Mouse (Mus musculus) kidney, embryonic 14.5 days (tissue): ENCODE measurements around the gene Sirt2. TPM values are rescaled to one million over a fixed set of nuclear protein-coding genes. Genes with fewer than 3 reads are reported as not detected.

Experiments used
- ATAC-seq: fragments of 200-750 bp; cut with Nextera tagmentation; 2 replicates; pipeline ENCODE4 v1.8.0; 2017; ENCODE audit warnings: moderate number of reproducible peaks, mild to moderate bottlenecking, moderate TSS enrichment, moderate library complexity; ENCODE audit not compliant: low FRiP score, low TSS enrichment
- H3K27ac ChIP-seq: fragments of 300-500 bp; sonication (generic); 2 replicates; pipeline ENCODE4 v1.5.1; 2014; ENCODE audit warnings: low read depth, mild to moderate bottlenecking, low read length, moderate library complexity, mixed read lengths
- H3K27me3 ChIP-seq: fragments of 300-500 bp; sonication (generic); 2 replicates; pipeline ENCODE4 v1.6.1; 2014; ENCODE audit warnings: mild to moderate bottlenecking, low read length; ENCODE audit not compliant: control insufficient read depth, insufficient read depth
- H3K36me3 ChIP-seq: fragments of 300-500 bp; sonication (generic); 2 replicates; pipeline ENCODE4 v1.6.1; 2014; ENCODE audit warnings: low read length, mixed read lengths; ENCODE audit not compliant: control insufficient read depth, insufficient read depth
- H3K4me1 ChIP-seq: fragments of 300-500 bp; sonication (generic); 2 replicates; pipeline ENCODE4 v1.6.1; 2014; ENCODE audit warnings: low read length, mixed read lengths; ENCODE audit not compliant: control insufficient read depth, insufficient read depth
- H3K4me2 ChIP-seq: fragments of 300-500 bp; sonication (generic); replicated peaks from 2 replicates; pipeline ENCODE4 v1.6.1; 2014; ENCODE audit warnings: low read depth, mild to moderate bottlenecking, low read length
- H3K4me3 ChIP-seq: fragments of 300-500 bp; sonication (generic); 2 replicates; pipeline ENCODE4 v1.5.1; 2014; ENCODE audit warnings: mild to moderate bottlenecking, low read length
- H3K9ac ChIP-seq: fragments of 300-500 bp; sonication (generic); 2 replicates; pipeline ENCODE4 v1.6.1; 2014; ENCODE audit warnings: low read depth, mild to moderate bottlenecking, low read length, moderate library complexity
- H3K9me3 ChIP-seq: fragments of 300-500 bp; sonication (generic); 2 replicates; pipeline ENCODE4 v1.6.1; 2016; ENCODE audit warnings: low read length; ENCODE audit not compliant: control insufficient read depth
- WGBS: fragments of 180-500 bp; shearing (Covaris S2); extraction: QIAGEN DNeasy Blood & Tissue Kit; methylation state at CpG from one replicate; pipeline ENCODE4 v1.1.7; 2014; 5-methylcytosine and 5-hydroxymethylcytosine counted together
- polyA plus RNA-seq: library from polyadenylated mRNA; unstranded; fragments of >200 nt; fragmentation: Nextera tagmentation; extraction: Ambion mirVana; gene quantifications from 2 replicates; pipeline ENCODE4 v1.2.1, GENCODE M21; 2014

The Sirt2 gene
- polyA plus RNA-seq, 1 experiment from 2014 or later: 56.7 TPM

- Histone ChIP-seq H3K4me3 (no peak overlapping the region), H3K9ac (no peak overlapping the region), H3K4me1 (0 out of 2 replicates have a peak, but pooled peaks cover 4% of the 10 kb centered on the region), H3K27me3 (no peaks in the 10 kb centered on the region), H3K4me2 (peak overlapping the region; percentile 5), H3K27ac (peak overlapping the region; percentile 34; the same call in 1 of the 2 replicates), H3K36me3 (no peaks in the 10 kb centered on the region), H3K9me3 (no peaks in the 10 kb centered on the region)
- WGBS: 74% methylated on average over 15 of the region's 15 CpGs
- ATAC-seq: no peak
Measured at GRCm38 (mm10) chr7:28795832-28796231, 29.3 kb downstream of the Sirt2 start.

GRCm38 (mm10) chr7:28796562-28796975 lies 30.0 kb downstream of the Sirt2 start:
- H3K4me1 ChIP-seq: peaks cover 8% of the 10 kb centered on the region
- WGBS: 16% methylated on average over 32 of the region's 32 CpGs
- peak overlapping the region; percentile 34; the same call in 1 of the 2 replicates for H3K27ac ChIP-seq
- H3K9me3 ChIP-seq: no peaks in the 10 kb centered on the region
- peak overlapping the region; percentile 36 for H3K4me2 ChIP-seq
- ATAC-seq: peak; percentile 84
- no peaks in the 10 kb centered on the region for H3K27me3 ChIP-seq
- peak overlapping the region; percentile 6 for H3K4me3 ChIP-seq
- H3K36me3 ChIP-seq: no peaks in the 10 kb centered on the region
- H3K9ac ChIP-seq: peak overlapping the region; percentile 1; the same call in 1 of the 2 replicates

DNA sequence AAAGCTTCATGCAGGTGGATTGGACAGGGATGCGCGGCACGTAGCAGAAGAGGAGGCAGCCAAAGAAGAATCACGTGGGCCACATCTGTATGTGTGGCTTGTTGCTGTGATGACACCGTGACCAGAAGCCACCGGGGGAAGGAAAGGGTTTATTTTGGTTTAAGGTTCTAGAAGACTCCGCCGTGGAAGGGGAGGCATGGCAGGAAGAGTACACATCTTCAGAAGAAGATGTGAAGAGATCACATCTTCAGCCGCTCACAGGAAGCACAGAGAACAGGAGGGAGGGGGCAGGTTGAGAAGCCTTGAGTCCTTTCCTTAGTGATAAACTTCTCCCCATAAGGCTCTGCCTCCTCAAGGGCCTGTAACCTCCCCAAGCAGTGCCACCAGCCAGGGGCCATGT lies 33.5 kb downstream of the Sirt2 start:
- H3K4me2 ChIP-seq: no peak overlapping the region
- H3K27me3 ChIP-seq: no peaks in the 10 kb centered on the region
- WGBS: 94% methylated on average over 9 of the region's 9 CpGs
- ATAC-seq: no peak
- no peaks in the 10 kb centered on the region for H3K9me3 ChIP-seq
- H3K27ac ChIP-seq: no peak overlapping the region
- peaks cover 31% of the 10 kb centered on the region for H3K4me1 ChIP-seq
- no peaks in the 10 kb centered on the region for H3K36me3 ChIP-seq
- H3K9ac ChIP-seq: no peak overlapping the region
- H3K4me3 ChIP-seq: no peak overlapping the region

DNA sequence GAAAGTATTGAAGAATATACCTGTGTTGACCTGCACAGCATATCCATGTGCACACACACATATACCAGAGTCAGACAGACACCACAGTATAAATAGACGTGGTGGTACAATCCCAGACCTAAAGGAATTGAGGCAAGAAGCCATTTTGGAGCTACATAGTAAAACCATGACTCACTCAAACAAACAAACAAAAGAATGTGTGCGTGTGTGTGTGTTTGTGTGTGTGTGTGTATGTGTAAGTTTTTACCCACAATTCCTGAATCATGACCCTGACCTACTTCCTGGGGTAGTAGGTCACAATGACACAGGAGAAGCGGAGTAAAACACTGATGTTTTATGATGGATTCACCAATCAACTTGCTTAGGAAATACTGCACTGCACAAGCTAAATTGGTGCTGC lies 34.9 kb downstream of the Sirt2 start:
- no peak for ATAC-seq
- no peak overlapping the region for H3K4me3 ChIP-seq
- WGBS: 55% methylated on average over 3 of the region's 3 CpGs
- no peaks in the 10 kb centered on the region for H3K9me3 ChIP-seq
- H3K9ac ChIP-seq: no peak overlapping the region
- H3K4me1 ChIP-seq: peaks cover 31% of the 10 kb centered on the region
- H3K4me2 ChIP-seq: no peak overlapping the region
- H3K36me3 ChIP-seq: no peaks in the 10 kb centered on the region
- peak overlapping the region; percentile 94 for H3K27ac ChIP-seq
- H3K27me3 ChIP-seq: no peaks in the 10 kb centered on the region

DNA sequence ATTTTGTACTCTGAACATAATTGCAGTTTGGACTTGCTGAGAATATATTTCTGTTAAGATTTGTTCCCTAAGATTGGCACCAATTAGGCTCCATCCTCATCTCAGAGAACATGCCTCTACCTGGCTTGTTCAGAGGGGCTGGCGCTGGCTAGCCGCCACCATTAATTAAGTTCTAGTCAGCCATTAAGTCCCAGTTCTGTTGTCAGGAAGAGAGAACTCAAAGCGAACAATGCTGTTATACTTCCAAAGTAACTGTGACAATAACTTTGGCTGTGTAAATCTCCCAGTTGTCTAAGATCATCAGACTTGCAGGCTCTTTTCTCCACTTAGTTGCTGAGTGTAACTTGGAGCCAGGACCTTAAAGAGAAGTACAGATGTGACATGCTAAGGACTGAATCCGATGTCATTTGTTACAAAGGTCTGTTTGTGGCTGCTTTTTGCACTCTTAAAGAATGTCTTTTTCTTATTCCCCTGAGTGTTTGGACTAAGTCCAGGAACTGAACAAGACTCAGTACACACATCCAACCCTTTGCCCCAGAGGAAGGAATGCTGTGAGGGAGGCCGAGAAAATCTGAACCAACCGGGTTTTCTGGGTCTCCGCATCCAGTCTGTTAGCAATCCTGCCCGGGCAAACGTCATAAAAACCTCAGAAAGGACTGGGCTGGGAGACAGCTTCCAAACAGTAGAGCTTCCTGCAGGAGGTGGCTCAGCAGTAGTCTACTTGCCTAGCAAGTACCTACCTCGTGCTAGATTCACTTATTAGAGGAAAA lies 35.6 kb downstream of the Sirt2 start:
- no peak overlapping the region for H3K4me3 ChIP-seq
- no peaks in the 10 kb centered on the region for H3K36me3 ChIP-seq
- ATAC-seq: peak; percentile 21; the same call in 1 of the 2 replicates
- H3K9me3 ChIP-seq: no peaks in the 10 kb centered on the region
- H3K27me3 ChIP-seq: no peaks in the 10 kb centered on the region
- peak overlapping the region; percentile 14; the same call in 1 of the 2 replicates for H3K9ac ChIP-seq
- H3K4me2 ChIP-seq: peak overlapping the region; percentile 26; the same call in 1 of the 2 replicates
- H3K4me1 ChIP-seq: peaks cover 27% of the 10 kb centered on the region
- WGBS: 16% methylated on average over 10 of the region's 10 CpGs
- H3K27ac ChIP-seq: peak overlapping the region; percentile 94

DNA sequence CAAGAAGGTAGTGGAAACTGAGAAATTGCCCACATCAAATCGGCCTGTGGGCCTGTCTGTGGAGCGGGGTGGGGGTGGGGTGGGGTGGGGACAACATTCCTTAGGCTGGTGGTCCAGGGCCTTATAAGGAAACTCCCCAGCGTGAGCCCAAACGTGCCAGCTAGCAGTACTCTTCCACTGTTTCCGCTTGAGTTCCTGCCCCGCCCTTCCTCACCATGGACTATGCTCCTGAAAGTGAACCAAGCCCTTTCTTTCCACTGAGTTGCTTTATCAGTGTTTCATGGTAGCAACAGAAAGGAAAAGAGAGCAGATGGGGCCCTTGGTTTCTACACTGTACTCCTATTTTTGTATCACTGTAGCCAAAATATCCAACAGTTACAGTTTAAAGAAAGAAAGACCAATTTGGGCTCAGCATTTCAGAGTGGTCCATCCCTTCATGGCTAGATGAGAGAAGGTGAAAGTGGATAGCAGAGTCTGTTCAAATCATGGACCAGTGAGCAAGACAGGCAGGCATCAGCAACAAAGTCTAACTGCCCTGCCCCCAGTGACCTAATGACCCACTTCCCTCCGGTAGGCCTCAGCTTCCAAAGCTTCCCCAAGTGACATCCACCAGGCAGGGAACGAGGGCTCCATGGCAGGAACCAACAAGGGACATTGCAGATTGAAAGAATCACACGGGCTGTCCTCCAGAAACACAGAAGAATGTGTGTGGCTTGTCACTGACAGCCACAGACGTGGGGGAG lies 36.5 kb downstream of the Sirt2 start:
- ATAC-seq: peak; percentile 74
- H3K4me2 ChIP-seq: peak overlapping the region; percentile 26
- WGBS: 6% methylated on average over 10 of the region's 10 CpGs
- no peak overlapping the region for H3K4me3 ChIP-seq
- peaks cover 32% of the 10 kb centered on the region for H3K4me1 ChIP-seq
- H3K9ac ChIP-seq: peak overlapping the region; percentile 31
- H3K36me3 ChIP-seq: no peaks in the 10 kb centered on the region
- H3K27me3 ChIP-seq: no peaks in the 10 kb centered on the region
- H3K27ac ChIP-seq: peak overlapping the region; percentile 94
- no peaks in the 10 kb centered on the region for H3K9me3 ChIP-seq

GRCm38 (mm10) chr7:28803756-28804155 lies 37.2 kb downstream of the Sirt2 start:
- no peaks in the 10 kb centered on the region for H3K27me3 ChIP-seq
- peaks cover 36% of the 10 kb centered on the region for H3K4me1 ChIP-seq
- H3K4me2 ChIP-seq: no peak overlapping the region; the same call in 1 of the 2 replicates
- H3K4me3 ChIP-seq: no peak overlapping the region
- H3K36me3 ChIP-seq: no peaks in the 10 kb centered on the region
- 18% methylated on average over 4 of the region's 4 CpGs for whole genome bisulfite sequencing
- ATAC-seq: no peak
- H3K9me3 ChIP-seq: no peaks in the 10 kb centered on the region
- H3K9ac ChIP-seq: no peak overlapping the region
- peak overlapping the region; percentile 94 for H3K27ac ChIP-seq

DNA sequence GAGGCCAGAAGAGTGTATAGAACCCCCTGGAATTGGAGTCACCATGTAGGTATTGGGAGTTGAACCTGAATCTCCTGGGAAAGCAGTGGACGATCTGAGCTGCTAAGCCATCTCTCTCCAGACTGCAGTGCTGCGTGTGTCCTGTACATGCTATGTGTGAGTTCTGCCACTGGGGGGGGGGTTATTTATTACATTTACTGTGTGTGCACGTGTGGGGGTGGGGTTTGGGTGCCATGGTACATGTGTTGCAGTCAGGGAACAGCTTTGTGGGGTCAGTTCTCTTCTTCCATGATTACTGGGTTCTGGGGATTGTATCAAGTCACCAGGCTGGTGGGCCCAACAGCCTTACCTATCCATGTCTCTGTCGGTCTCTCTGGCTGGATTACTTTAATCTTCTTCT lies 40.3 kb downstream of the Sirt2 start:
- Histone ChIP-seq H3K9ac (no peak overlapping the region), H3K27ac (no peak overlapping the region), H3K36me3 (peaks cover 2% of the 10 kb centered on the region; the same call in 1 of the 2 replicates), H3K4me1 (peaks cover 29% of the 10 kb centered on the region), H3K27me3 (no peaks in the 10 kb centered on the region), H3K4me3 (no peak overlapping the region), H3K4me2 (no peak overlapping the region), H3K9me3 (no peaks in the 10 kb centered on the region)
- ATAC-seq: no peak
- 78% methylated on average over 4 of the region's 4 CpGs for WGBS
